Mouse (Mus musculus) limb, embryonic 12.5 days (tissue): ENCODE measurements at regions not wholly inside any gene's neighbourhood (a gene's known extent, or its start where the extent isn't known, plus 50 kb on each side); places are given as distances from the start of the nearest gene placed in this dataset.

Source experiments
- ATAC-seq: fragments of 200-750 bp; cut with Nextera tagmentation; 2 replicates; pipeline ENCODE4 v1.8.0; 2017; ENCODE audit warnings: low read depth, moderate TSS enrichment; ENCODE audit not compliant: insufficient number of reproducible peaks, insufficient read depth, low FRiP score, low TSS enrichment
- H3K27ac ChIP-seq: fragments of 300-500 bp; sonication (generic); 2 replicates; pipeline ENCODE4 v1.5.1; 2016; ENCODE audit warnings: mild to moderate bottlenecking, moderate library complexity
- H3K27me3 ChIP-seq: fragments of 300-500 bp; sonication (generic); 2 replicates; pipeline ENCODE4 v1.6.1; 2016; ENCODE audit warnings: mild to moderate bottlenecking, moderate library complexity
- H3K36me3 ChIP-seq: fragments of 300-500 bp; sonication (generic); 2 replicates; pipeline ENCODE4 v1.6.1; 2016; ENCODE audit warnings: mild to moderate bottlenecking, moderate library complexity
- H3K4me1 ChIP-seq: fragments of 300-500 bp; sonication (generic); replicated peaks from 2 replicates; pipeline ENCODE4 v1.6.1; 2016
- H3K4me2 ChIP-seq: fragments of 300-500 bp; sonication (generic); 2 replicates; pipeline ENCODE4 v1.6.1; 2016; ENCODE audit warnings: mild to moderate bottlenecking, moderate library complexity
- H3K4me3 ChIP-seq: fragments of 300-500 bp; sonication (generic); replicated peaks from 2 replicates; pipeline ENCODE4 v1.5.1; 2016; ENCODE audit warnings: mild to moderate bottlenecking
- H3K9ac ChIP-seq: fragments of 300-500 bp; sonication (generic); replicated peaks from 2 replicates; pipeline ENCODE4 v1.6.1; 2016; ENCODE audit warnings: mild to moderate bottlenecking, moderate library complexity
- H3K9me3 ChIP-seq: fragments of 300-500 bp; sonication (generic); 2 replicates; pipeline ENCODE4 v1.6.1; 2016; ENCODE audit warnings: mild to moderate bottlenecking, moderate library complexity
- WGBS: fragments of 180-500 bp; shearing (Covaris S2); methylation state at CpG from one replicate; pipeline ENCODE4 v1.1.7; 2016; 5-methylcytosine and 5-hydroxymethylcytosine counted together

DNA sequence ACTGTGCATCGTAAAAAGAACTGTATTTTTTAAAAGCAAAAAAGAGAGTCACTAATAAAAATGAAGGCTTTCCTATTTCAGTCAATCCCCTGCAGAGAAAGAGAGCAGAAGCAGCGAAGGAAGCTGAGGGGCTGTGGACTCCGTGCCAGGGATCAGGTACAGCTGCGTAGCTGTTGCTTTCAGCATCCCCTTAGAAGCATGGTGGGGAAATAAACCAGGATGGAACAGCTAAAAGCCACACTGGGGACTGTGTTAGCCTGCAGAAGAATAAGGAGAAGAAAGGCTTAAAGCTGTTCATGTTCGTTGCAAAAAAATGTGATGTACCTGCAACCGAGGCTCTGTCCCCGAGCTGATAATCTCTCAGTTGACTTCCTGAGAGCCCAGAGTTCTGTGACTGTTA, 1302.6 kb upstream of the Sel1l start:
- Histone ChIP-seq H3K9me3 (no peaks in the 10 kb centered on the region), H3K36me3 (no peaks in the 10 kb centered on the region), H3K4me3 (no peak overlapping the region), H3K4me1 (peaks cover 20% of the 10 kb centered on the region), H3K27ac (no peak overlapping the region), H3K9ac (no peak overlapping the region), H3K4me2 (no peak overlapping the region), H3K27me3 (no peaks in the 10 kb centered on the region)
- no peak for ATAC-seq
- 46% methylated on average over 7 of the region's 7 CpGs for WGBS

DNA sequence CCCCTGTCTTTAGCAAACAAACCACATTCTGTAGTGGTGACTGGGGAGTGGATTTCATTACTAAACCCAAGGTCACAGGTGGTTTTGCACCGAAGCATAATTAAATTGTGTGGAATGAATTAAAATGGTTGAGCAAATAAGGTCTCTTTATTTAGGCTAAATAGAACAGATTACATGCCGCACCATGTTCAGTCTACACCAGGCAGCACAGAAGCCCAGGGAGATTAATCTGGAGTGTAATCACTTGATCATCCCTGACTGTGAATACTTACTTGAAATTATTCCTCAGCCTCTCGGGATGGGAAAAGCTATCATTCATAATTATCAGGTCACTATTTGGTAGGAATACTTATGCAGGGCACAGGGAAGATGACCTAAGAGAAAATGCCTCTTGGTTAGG, 1293.3 kb upstream of the Sel1l start:
- Histone ChIP-seq H3K27ac (no peak overlapping the region), H3K4me1 (no peaks in the 10 kb centered on the region), H3K4me3 (no peak overlapping the region), H3K36me3 (no peaks in the 10 kb centered on the region), H3K9ac (no peak overlapping the region), H3K27me3 (no peaks in the 10 kb centered on the region), H3K9me3 (no peaks in the 10 kb centered on the region), H3K4me2 (no peak overlapping the region)
- 57% methylated on average over 3 of the region's 3 CpGs for WGBS
- ATAC-seq: no peak

DNA sequence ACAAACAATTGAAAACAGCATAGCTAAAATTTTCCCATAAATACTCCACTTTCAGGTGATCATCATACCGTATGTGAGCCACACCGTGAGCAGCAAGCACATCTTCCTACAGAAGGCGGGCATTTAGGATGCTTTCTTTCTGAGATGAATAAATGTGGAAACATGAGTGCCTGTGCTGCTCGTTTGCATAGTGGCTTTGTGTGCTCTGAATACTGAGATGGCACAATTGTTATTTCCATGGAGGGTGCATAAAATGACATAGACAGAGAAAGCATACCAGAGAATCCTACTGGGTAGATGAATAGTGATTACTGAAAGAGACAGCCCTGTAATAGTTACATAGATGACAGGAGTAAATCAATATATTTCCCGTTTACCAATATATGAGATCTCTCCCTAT, 1287.4 kb upstream of the Sel1l start:
- 94% methylated on average over 5 of the region's 5 CpGs for WGBS
- H3K4me3 ChIP-seq: no peak overlapping the region
- no peaks in the 10 kb centered on the region for H3K36me3 ChIP-seq
- no peak overlapping the region for H3K9ac ChIP-seq
- H3K27me3 ChIP-seq: no peaks in the 10 kb centered on the region
- no peak overlapping the region for H3K4me2 ChIP-seq
- no peaks in the 10 kb centered on the region for H3K4me1 ChIP-seq
- H3K9me3 ChIP-seq: peaks cover 5% of the 10 kb centered on the region; the same call in 1 of the 2 replicates
- ATAC-seq: no peak
- no peak overlapping the region for H3K27ac ChIP-seq

DNA sequence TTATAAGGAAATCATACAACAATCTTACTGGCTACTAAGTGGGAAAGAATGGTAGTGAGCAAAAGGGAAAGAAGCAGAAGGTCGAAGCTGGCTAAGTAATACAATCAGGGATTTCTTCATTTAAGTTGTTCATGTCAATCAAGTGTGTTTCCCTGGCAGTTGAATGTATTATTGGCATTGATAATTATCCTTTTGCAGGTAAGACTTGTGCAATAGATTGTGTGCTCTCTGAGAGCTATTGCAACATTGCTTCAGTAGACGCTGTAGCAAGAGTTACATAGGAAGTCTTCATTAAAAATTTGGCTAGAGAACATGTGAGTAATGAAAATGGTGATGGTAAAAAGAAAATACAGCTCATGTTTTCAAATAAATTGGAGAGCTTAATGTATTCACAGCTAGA, 1273.3 kb upstream of the Sel1l start:
- H3K4me2 ChIP-seq: no peak overlapping the region
- no peak overlapping the region for H3K4me3 ChIP-seq
- H3K9me3 ChIP-seq: no peaks in the 10 kb centered on the region
- no peak overlapping the region for H3K9ac ChIP-seq
- no peaks in the 10 kb centered on the region for H3K36me3 ChIP-seq
- 91% methylated on average over 2 of the region's 2 CpGs for WGBS
- no peaks in the 10 kb centered on the region for H3K4me1 ChIP-seq
- ATAC-seq: no peak
- no peaks in the 10 kb centered on the region for H3K27me3 ChIP-seq
- H3K27ac ChIP-seq: no peak overlapping the region

DNA sequence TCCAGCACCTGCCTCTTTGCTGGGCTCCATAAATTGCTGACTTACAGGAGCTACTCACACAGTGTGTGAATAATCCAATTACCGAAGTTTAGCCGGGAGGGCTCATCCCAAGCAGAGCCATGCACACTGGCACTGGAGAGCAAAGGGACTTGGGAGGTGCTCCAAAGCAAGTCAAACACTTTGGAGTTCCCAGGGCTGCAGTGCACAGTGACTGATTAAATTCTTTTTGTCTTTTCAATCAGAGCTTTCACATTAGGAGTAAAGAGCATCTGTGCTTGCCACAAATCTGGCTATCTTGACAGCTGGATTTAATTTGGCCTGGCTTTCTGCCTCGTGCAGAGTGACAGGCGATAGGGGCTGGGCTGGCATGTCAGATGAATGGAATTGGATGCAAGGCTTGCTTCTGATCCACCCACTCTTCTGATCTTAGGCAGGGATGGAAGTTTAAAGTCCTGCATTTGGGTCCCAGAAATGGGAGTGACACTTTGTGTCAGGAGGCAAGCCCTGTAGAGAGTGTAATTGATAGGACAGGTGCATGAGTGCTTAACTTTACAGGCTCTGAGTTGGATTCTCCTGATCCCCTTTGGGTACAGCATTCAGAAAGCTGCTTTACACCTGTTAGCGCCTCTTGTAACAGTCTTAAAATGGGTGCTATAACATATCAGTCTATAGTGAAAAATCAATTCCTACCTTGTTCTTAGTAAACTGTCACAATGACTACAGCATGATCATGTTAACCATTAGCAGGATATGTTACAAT, 1239.3 kb upstream of the Sel1l start:
- no peaks in the 10 kb centered on the region for H3K9me3 ChIP-seq
- no peaks in the 10 kb centered on the region for H3K36me3 ChIP-seq
- no peaks in the 10 kb centered on the region for H3K27me3 ChIP-seq
- WGBS: 24% methylated on average over 5 of the region's 5 CpGs
- no peak overlapping the region for H3K27ac ChIP-seq
- peak; percentile 73 for ATAC-seq
- peaks cover 6% of the 10 kb centered on the region for H3K4me1 ChIP-seq
- H3K9ac ChIP-seq: no peak overlapping the region
- H3K4me3 ChIP-seq: no peak overlapping the region
- H3K4me2 ChIP-seq: peak overlapping the region; percentile 17; the same call in 1 of the 2 replicates

DNA sequence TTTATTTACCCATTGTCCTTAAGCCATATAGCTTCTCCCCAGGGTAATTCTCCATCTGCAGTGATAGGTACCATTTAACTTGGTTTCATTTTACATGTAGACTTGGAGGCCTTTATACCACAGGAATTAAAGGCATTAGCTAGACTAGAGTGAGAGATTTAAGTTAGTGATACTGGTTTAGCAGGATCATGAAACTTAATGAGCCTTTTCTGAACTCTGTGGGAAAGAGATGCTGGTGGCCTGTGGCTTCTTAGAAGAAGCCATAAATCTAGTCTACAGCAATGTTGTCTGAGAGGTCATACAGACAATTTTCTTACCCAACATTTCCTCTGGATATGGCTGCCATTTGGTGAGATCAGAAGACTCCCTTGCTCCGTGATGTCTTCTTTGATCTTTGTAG, 1214.9 kb upstream of the Sel1l start:
- Histone ChIP-seq H3K9me3 (no peaks in the 10 kb centered on the region), H3K9ac (no peak overlapping the region), H3K36me3 (no peaks in the 10 kb centered on the region), H3K4me1 (no peaks in the 10 kb centered on the region), H3K4me3 (no peak overlapping the region), H3K4me2 (no peak overlapping the region), H3K27me3 (no peaks in the 10 kb centered on the region), H3K27ac (no peak overlapping the region)
- WGBS: 16% methylated on average over 1 of the region's 1 CpGs
- no peak; the same call in 1 of the 2 replicates for ATAC-seq

DNA sequence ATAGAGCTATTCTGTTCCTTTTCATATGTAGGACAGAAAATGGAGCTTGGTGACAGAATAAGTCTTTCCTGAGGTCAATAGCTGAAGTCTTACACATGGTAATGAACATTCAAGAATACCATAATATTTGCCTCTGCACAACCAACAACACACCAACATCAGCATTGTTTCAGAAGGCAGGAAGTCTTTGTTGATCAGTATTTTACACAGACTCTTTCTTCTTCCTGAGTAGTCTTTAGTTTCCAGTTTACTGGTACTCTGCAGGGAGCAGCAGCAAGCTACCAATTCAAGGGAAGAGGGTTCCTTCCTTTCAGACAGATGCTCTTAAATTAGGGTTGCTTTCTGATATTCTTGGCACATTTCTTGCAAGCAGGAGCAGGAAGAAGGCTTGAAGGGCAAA, 1170.7 kb upstream of the Sel1l start:
- Histone ChIP-seq H3K4me1 (no peaks in the 10 kb centered on the region), H3K27me3 (no peaks in the 10 kb centered on the region), H3K27ac (no peak overlapping the region), H3K4me3 (no peak overlapping the region), H3K4me2 (no peak overlapping the region), H3K9me3 (no peaks in the 10 kb centered on the region), H3K9ac (no peak overlapping the region), H3K36me3 (no peaks in the 10 kb centered on the region)
- ATAC-seq: no peak

DNA sequence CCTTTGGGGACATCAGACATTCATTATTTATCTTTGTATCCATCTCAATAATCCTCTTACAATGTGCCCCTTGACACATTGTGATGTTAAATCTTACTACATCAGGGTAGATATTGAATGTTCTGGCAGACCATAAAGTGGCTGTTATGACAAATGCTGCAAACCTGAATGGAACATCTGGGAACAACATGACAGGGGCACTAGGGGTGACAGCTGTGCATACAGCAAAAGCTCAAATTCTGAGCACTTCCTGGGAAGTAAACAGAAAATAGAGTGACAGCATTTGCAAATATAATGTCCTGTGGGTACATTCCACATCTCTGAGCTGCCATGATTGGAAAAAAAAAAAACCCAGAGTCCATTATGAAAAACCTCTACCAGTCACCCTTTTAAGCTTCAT, 1162.6 kb upstream of the Sel1l start:
- Histone ChIP-seq H3K36me3 (no peaks in the 10 kb centered on the region), H3K9ac (no peak overlapping the region), H3K9me3 (no peaks in the 10 kb centered on the region), H3K4me1 (no peaks in the 10 kb centered on the region), H3K4me3 (no peak overlapping the region), H3K27me3 (no peaks in the 10 kb centered on the region), H3K4me2 (no peak overlapping the region), H3K27ac (no peak overlapping the region)
- ATAC-seq: no peak

DNA sequence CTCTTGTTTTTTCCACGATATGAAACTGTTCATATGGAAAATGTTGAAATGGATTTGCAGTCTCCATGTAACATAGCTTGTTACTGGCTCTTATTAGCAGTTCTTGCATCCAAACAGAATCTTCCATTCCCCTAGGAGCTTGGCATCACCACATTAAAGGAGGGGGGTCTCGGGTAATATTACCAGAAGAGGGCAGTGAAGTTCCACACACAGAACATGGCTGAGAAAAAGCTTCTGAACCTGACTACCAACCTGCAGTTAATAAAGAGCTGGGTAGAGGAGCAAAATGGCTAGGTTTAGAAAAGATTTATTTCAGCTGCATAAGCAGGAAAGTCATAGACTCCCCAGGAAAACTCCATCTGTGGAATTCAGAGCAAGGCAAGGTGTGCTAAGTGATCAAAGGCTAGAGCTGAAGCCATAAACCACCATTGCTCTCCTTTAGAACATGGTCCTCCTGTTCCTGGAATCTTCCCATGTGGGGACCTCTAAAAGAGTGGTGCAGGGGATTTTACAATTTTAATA, 1157.9 kb upstream of the Sel1l start:
- Histone ChIP-seq H3K27me3 (no peaks in the 10 kb centered on the region), H3K4me1 (no peaks in the 10 kb centered on the region), H3K9ac (no peak overlapping the region), H3K4me3 (no peak overlapping the region), H3K4me2 (no peak overlapping the region), H3K27ac (no peak overlapping the region), H3K9me3 (no peaks in the 10 kb centered on the region), H3K36me3 (no peaks in the 10 kb centered on the region)
- WGBS: 47% methylated on average over 2 of the region's 2 CpGs
- ATAC-seq: 0 out of 2 replicates have a peak, but pooled peaks have one; percentile 42

DNA sequence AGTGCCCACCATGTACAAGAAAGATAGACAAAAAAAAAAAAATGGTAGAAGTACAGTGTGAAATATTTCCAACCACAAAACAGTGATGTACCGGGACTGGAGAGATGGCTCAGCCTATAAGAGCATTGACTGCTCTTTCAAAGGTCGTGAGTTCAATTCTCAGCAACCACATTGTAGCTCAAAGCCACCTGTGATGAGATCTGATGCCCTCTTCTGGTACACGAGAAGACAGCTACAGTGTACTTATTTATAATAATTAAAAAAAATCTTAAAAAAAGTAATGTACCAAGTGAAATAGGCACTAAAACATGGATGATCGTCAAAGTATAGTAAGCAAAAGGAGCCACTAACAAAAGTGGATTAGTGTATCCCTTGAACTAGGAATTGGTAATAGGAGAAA, 1154.2 kb upstream of the Sel1l start:
- ATAC-seq: no peak
- no peaks in the 10 kb centered on the region for H3K4me1 ChIP-seq
- H3K9ac ChIP-seq: no peak overlapping the region
- WGBS: 86% methylated on average over 4 of the region's 4 CpGs
- no peaks in the 10 kb centered on the region for H3K27me3 ChIP-seq
- no peak overlapping the region for H3K4me2 ChIP-seq
- no peak overlapping the region for H3K4me3 ChIP-seq
- no peaks in the 10 kb centered on the region for H3K9me3 ChIP-seq
- no peaks in the 10 kb centered on the region for H3K36me3 ChIP-seq
- no peak overlapping the region for H3K27ac ChIP-seq

DNA sequence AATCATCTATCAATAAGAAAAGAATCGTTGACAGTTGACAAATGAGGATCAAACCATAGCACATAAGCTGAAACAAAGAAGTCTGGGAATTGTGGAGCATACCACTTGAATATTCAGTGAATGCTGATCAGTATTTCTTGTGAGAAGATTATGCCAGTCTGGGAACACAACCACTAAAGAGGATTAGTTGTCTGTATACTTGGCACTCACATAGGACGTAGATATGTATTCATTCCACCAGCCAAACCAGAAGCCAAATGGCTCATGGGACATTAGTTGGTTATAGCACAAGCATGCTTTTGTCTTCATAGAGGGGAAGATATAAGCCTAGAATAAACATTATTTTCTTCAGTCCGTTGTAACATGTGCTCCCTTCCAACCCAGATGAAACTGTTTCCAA, 1126.7 kb upstream of the Sel1l start:
- H3K27me3 ChIP-seq: no peaks in the 10 kb centered on the region
- H3K4me1 ChIP-seq: no peaks in the 10 kb centered on the region
- no peak overlapping the region for H3K4me3 ChIP-seq
- 85% methylated on average over 3 of the region's 3 CpGs for WGBS
- no peak overlapping the region for H3K27ac ChIP-seq
- no peak overlapping the region for H3K4me2 ChIP-seq
- no peak for ATAC-seq
- no peaks in the 10 kb centered on the region for H3K36me3 ChIP-seq
- H3K9ac ChIP-seq: no peak overlapping the region
- no peaks in the 10 kb centered on the region for H3K9me3 ChIP-seq

DNA sequence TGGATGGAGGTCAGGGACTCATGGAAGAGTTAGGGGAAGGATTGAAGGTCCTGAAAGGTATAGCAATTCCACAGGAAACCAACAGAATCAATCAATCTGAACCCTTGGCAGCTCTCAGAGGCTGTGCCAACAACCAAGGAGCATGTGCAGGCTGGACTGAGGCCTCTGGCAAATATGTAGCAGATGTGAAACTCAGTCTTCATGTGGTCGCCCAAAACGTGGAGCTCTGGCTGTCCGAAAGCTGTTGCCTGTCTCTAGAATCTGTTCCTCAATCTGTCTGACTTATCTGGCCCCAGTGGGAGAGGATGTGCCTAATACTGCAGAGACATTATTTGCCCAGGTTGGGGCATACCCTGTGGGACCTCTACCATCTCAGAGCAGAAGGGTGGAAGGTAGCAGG, 1095.4 kb upstream of the Sel1l start:
- Histone ChIP-seq H3K4me2 (no peak overlapping the region), H3K9ac (no peak overlapping the region), H3K27ac (no peak overlapping the region), H3K4me3 (no peak overlapping the region), H3K36me3 (no peaks in the 10 kb centered on the region), H3K9me3 (no peaks in the 10 kb centered on the region), H3K27me3 (no peaks in the 10 kb centered on the region), H3K4me1 (no peaks in the 10 kb centered on the region)
- no peak for ATAC-seq
- 84% methylated on average over 3 of the region's 3 CpGs for WGBS
